Mouse (Mus musculus) thymus, adult 18-20 months (tissue): Measurements from ENCODE around the gene Cib1.

Source experiments
- DNase-seq, 2 experiments: peaks; one replicate each; pipeline ENCODE4 v3.0.0; 2022; ENCODE audit warnings: mixed read lengths in 2 of 2

The Cib1 gene

DNA sequence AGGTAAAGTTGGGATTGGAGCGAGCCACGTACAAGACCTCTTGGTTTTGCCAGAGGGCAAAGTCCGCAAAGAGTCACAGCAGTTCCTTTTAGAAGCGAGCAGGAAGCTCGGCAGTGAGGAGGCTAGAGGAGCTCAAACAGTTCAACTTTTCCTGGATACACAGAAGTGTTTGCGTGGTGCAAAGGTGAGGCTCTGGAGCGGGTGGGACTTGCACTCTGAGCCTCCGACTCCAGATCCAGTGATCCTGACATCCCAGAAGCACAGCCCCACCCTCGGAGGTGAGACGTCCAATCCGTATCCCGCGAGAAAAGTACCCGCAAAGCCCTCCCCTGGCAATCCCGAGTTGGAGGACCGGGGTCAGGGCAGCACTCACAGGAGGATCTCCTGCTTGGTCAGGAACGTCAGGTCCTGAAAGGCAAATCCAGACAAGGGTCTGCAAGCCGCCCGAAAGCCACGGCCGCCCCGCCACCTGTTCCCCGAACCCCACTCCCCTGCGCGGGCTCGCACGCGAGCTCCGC, 583 bp downstream of the Cib1 start:
- DNase-seq: no peak

GRCm38 (mm10) chr7:80230196-80230595, 2.4 kb downstream of the Cib1 start:
- DNase-seq: no peak

GRCm38 (mm10) chr7:80227065-80227464, 5.5 kb downstream of the Cib1 start:
- no peak for DNase-seq

DNA sequence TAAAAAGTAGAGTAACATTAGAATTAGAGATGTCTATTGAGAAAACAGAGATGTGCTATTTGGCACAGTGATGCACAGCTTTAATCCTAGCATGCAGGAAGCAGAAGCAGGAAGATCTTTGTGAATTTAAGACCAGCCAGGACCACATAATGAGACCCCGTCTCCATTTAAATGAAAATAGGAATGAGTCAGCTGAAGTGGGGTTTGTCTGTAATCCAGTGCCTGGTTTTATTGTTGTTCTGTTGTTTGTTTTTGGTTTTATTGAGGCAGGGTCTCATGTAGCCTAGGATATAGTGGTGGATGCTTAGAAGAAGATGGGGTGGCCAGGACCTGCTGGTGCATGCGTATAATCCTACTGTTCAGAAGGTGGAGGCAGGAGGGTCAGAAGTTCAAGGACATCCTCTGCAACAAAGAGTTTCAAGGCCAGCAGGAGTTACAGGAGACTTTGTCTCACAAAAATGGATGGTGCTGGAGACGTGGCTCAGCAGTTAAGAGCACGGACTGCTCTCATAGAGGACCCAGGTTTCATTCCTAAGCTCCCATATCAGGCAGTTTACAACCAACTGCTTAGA, 11.3 kb downstream of the Cib1 start:
- DNase-seq: no peak

DNA sequence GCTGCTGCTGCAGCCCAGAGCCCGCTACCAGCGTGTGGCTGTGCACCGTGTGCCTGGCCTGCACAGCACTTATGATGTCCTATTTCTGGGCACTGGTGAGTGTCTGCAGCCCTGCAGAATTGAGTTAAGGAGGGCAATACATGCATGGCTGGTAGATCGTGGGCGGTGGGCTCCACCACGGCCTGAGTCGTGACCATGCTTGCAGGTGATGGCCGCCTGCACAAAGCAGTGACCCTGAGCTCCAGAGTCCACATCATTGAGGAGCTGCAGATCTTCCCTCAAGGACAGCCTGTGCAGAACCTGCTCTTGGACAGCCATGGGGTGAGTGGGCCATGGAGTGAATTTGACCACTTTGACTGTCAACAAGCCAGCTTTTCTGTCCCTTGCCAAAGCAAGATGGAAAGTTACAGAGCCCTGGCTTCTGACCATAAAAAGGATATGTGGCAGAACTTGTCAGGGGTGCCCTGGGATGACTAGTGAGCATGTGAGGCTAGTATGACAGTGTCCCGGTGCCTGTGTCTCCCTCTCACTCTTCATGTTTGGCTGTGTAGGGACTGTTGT, 12.3 kb downstream of the Cib1 start:
- DNase-seq: no peak

DNA sequence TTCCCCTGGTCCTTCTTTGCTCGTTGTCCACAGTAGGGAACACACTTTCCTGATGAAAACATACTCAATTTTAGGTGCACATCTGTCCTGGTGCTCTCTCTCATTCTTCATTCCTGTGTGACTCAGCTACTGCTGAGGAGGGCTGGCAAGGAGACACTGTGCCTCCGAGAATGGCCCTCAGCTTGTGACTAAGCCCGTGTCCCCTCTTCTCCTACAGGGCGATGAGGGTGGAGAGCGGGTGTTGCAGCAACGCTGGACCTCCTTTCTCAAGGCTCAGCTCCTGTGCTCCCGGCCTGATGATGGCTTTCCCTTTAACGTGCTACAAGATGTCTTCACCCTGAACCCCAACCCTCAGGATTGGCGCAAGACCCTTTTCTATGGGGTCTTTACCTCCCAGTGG, 13.9 kb downstream of the Cib1 start:
- DNase-seq: no peak

- no peak for DNase-seq
These were observed 16.0 kb downstream of the Cib1 start for GRCm38 (mm10) chr7:80216566-80216965.

GRCm38 (mm10) chr7:80215398-80215797, 17.2 kb downstream of the Cib1 start:
- DNase-seq: peak; percentile 66 to 75

DNA sequence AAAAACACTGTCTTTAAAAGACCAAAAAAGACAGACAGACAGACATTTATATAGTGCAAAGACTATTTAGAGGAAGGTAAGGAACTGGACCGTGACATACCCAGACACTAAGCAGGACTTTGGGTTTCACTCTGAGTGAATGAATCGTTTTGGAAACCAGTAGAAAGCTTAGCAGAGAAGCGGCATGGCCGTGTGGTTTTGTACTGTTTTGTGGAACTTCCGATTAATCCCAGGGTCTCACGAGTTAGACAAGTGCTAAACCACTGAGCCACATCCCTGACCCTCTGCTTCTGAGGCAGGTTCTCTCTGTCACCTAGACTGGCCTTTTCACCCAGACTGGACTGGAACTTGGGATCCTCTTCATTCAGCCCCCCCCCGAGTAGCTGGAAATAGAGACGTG, 18.2 kb downstream of the Cib1 start:
- DNase-seq: no peak

- no peak for DNase-seq
These were observed 19.0 kb downstream of the Cib1 start for GRCm38 (mm10) chr7:80213604-80214003.

DNA sequence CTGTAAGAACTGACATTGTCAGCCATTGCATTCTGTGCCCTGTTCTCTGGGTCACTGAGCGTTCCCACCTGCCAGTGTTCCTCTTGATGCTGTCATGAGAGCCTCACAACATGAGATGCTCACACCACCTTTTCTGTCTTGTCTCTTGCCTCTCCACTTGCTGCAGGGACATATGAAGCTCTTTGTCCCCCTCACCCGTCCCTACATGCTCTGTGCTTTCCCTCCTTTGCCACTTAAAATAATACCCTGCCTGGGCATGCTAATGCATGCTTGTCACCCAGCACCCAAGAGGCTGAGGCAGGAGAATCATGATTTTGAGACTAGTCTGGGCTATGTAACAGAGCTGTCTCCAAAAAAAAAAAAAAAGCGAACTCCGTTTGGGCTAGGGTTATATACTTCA, 21.6 kb downstream of the Cib1 start:
- no peak for DNase-seq

DNA sequence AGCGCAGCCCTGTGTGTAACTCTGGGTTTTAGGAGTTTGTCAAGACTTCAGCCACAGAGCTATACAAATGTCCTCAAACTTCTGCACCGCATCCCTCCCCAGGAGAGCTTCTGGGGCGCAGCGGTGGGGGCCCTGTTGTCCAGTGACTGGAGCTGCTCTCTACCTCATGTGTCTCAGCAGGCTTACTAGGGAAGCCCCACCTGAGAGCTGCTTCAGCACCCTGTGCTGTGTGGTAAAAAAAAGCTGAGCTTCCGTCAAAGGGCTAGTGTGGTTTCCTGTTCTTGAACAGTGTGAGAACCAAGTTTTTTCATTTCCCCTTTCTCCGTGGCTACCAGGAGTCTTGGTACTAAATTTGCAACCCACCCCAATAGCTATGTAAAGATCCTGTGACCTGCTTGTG, 22.9 kb downstream of the Cib1 start:
- peak; percentile 46 to 79 for DNase-seq

- DNase-seq: no peak
These were observed 23.7 kb downstream of the Cib1 start for GRCm38 (mm10) chr7:80208738-80209430.

GRCm38 (mm10) chr7:80208026-80208642, 24.5 kb downstream of the Cib1 start:
- no peak for DNase-seq

- no peak for DNase-seq
These were observed 25.3 kb downstream of the Cib1 start for GRCm38 (mm10) chr7:80207314-80207731.

GRCm38 (mm10) chr7:80205705-80206589, 26.7 kb downstream of the Cib1 start:
- no peak for DNase-seq

DNA sequence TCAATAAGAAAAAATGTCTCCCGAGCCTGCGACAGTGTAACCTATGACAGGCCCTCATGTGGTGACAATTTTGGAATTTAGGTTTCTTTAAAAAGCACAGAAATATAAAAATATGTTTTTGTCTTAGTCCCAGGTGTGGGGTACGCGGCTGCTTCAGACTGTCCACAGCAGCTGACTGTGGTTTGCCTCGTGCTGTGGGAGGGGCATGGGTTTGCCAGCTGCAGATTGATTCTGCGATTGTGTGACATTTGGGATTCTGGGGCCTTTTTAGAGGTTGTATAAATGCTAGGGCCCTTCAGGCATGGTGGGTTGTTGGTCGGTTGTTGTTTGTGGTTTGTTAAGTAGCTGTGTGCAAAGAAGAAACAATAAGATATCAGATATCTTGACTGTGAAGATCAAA, 27.7 kb downstream of the Cib1 start:
- DNase-seq: peak in 1 of 2 experiments; percentile 47

- no peak for DNase-seq
These were observed 28.3 kb downstream of the Cib1 start for GRCm38 (mm10) chr7:80204362-80204761.

GRCm38 (mm10) chr7:80203638-80204096, 28.9 kb downstream of the Cib1 start:
- no peak for DNase-seq

DNA sequence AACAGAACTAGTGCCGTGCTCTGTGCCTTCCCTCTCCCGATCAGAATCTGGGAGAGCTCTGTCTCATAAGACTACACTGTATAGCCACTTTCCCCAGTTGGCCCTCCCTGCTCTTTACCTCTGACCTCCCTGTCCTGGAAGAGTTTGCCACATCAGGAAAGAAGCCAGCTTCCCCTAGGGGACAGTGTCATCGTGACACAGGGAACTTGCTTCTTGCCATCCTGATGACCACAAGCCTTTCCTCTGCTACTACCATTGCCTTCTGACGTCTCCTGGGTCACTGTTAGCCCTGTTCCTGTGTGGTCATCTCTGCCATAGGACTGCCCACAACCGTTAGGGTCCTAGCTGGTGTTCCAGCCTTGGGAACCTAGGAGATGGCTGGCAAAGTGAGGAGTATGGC, 29.7 kb downstream of the Cib1 start:
- DNase-seq: no peak

DNA sequence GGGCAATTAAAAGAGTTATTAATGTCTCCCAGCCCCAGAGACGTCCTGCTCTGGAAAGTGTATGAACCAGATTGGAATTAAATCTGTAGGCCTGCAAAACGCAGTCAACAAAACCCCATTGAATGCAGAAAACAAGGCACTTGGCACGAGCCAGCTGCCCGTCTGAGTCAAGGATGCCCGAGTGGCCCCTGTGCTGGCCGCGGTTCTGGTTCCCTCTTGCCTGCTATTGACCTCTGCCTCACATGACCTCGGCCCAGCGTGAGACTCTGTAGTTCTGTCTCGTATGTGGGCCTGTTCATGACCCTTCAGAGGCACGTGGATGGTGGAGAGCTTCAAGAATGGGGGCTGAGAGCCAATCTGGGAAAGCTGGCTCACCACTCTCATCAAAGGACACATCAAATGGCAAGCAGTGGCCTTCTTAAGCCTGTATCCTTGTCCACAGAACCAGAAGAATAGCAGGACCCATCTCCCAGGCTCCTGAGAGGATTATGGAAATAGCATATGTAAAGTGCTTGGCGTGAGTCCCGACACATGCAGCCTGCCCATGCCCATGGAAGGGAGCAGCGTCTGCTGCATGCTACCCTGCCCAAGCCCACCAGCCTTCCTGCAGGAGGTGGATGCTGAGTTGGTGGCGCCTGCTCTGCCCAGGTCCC, 30.6 kb downstream of the Cib1 start:
- no peak for DNase-seq

DNA sequence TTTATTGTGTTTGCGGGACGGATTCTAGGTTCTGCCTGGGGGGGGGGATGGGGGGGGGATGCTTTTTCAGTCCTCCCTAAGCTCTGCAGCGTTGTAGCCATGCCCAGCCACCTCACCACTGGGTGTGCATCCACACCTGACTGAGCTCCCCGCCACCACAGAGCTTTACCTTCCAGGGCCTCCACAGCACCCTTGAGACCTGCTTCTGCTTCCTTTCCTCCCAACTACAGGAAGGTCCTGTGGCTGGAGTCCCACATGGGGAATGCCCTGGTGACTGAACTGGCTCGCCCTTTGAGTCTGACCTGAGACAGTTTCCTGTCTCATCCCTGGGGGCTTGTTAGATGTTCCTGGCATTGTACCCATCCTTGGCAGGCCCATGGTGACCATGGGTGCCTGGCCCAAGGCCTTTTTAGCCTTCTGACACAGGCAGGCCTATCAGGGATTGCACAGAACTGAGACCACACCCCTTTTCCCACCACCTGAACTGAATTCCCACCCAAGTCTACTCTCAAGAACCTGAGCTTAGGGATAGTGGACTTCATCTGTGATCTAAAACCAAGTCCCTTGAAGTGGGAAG, 31.6 kb downstream of the Cib1 start:
- no peak for DNase-seq
